Mouse (Mus musculus) CD4-positive naive resting alpha-beta T cell, adult 57 days (primary cell): ENCODE results near the gene Ncr1. TPM values are rescaled to one million over a fixed set of nuclear protein-coding genes. Genes with fewer than 3 reads are reported as not detected.

Experiments
- total RNA-seq: library from RNA; stranded (reverse); gene quantifications from one replicate; pipeline ENCODE4 v1.2.4, GENCODE M21; 2023

The Ncr1 gene
- 2.2 TPM for total RNA-seq

DNA sequence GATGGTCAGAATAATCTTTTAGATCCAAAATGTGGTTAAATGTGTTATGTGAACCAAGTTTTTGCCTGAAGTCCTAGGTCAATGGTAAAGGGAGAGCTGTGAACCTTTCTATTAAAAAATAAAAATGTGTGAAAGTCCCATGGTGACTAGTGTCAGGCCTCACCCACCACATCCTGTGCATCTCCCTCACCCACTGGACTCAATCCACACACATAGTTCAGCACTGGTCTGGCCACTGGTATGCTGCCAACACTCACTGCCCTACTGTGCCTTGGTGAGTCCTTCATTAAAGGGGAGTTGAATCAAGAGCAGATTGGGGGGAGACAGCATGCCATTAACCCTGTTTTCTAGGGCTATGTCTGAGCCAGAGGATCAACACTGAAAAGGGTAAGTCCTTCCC is at the start of gene Ncr1:
TSS of gene Ncr1 (plus strand) at position 216 of the 400 bp plus-strand sequence.

Other genes with a start within 250 kb of the Ncr1 start
- gene Ttyh1, start 218.3 kb upstream of the Ncr1 start, total RNA-seq, result not detected
- 436 TPM for gene Leng8, start 200.7 kb upstream of the Ncr1 start, total RNA-seq
- 14.8 TPM for gene Leng9, start 187.3 kb upstream of the Ncr1 start, total RNA-seq
- gene Cdc42ep5, start 172.9 kb upstream of the Ncr1 start, total RNA-seq, result 0.59 TPM
- not detected for gene Lilra5, start 100.0 kb upstream of the Ncr1 start, total RNA-seq
- gene Gp6, start 60.0 kb downstream of the Ncr1 start, total RNA-seq, result not detected
- 10.8 TPM for gene Rdh13, start 107.9 kb downstream of the Ncr1 start, total RNA-seq
- gene Eps8l1, start 123.0 kb downstream of the Ncr1 start, total RNA-seq, result 18.9 TPM
- gene Ppp1r12c, start 164.0 kb downstream of the Ncr1 start, total RNA-seq, result 279 TPM
- gene Tnnt1, start 178.7 kb downstream of the Ncr1 start, total RNA-seq, result 5.2 TPM
- not detected for gene Tnni3, start 186.5 kb downstream of the Ncr1 start, total RNA-seq
- gene Dnaaf3, start 194.7 kb downstream of the Ncr1 start, total RNA-seq, result not detected
- not detected for gene Syt5, start 209.8 kb downstream of the Ncr1 start, total RNA-seq